Mouse (Mus musculus): ENCODE measurements at regions not wholly inside any gene's neighbourhood (a gene's known extent, or its start where the extent isn't known, plus 50 kb on each side); places are given as distances from the start of the nearest gene placed in this dataset.
A peak's percentile ranks its signal among the peaks of the same experiment; 100 is the strongest.

- H3K9me3 ChIP-seq (replicated peaks; ENCODE audit: control insufficient read depth, low read length) = no peaks in the 10 kb centered on the region
- 13% methylated on average over 10 of the region's 10 CpGs for WGBS
- no peak overlapping the region for H3K4me3 ChIP-seq (ENCODE audit: low read depth, low read length)
- ATAC-seq (peak; percentile 97), DNase-seq (ENCODE audit: low spot score) (peak; percentile 94)
- peaks cover 8% of the 10 kb centered on the region; the same call in 1 of the 2 replicates for H3K4me1 ChIP-seq (ENCODE audit: control insufficient read depth, insufficient read depth, low read length)
- H3K27me3 ChIP-seq (replicated peaks; ENCODE audit: control insufficient read depth, insufficient read depth, low read length) = no peaks in the 10 kb centered on the region
- peak overlapping the region; percentile 23; the same call in 1 of the 2 replicates for H3K4me2 ChIP-seq (ENCODE audit: low read length)
- H3K9ac ChIP-seq (ENCODE audit: low read length) = no peak overlapping the region
- H3K36me3 ChIP-seq (ENCODE audit: control insufficient read depth, insufficient read depth, low read length) = no peaks in the 10 kb centered on the region
- H3K27ac ChIP-seq (ENCODE audit: low read depth, low read length) = peak overlapping the region; percentile 72
Measured at GRCm38 (mm10) chr2:56257044-56257954, 821.5 kb downstream of the Kcnj3 start.

GRCm38 (mm10) chr2:56304920-56305319, 818.9 kb downstream of the Nr4a2 start:
- no peak for ATAC-seq
- Histone ChIP-seq H3K4me3 (ENCODE audit: low read depth, low read length) (no peak overlapping the region), H3K27ac (ENCODE audit: low read depth, low read length) (no peak overlapping the region), H3K27me3 (replicated peaks; ENCODE audit: control insufficient read depth, insufficient read depth, low read length) (no peaks in the 10 kb centered on the region), H3K9me3 (replicated peaks; ENCODE audit: control insufficient read depth, low read length) (no peaks in the 10 kb centered on the region), H3K36me3 (ENCODE audit: control insufficient read depth, insufficient read depth, low read length) (no peaks in the 10 kb centered on the region), H3K9ac (ENCODE audit: low read length) (no peak overlapping the region), H3K4me1 (ENCODE audit: control insufficient read depth, insufficient read depth, low read length) (no peaks in the 10 kb centered on the region), H3K4me2 (ENCODE audit: low read length) (no peak overlapping the region)
- WGBS = 93% methylated on average over 2 of the region's 2 CpGs
- DNase-seq (ENCODE audit: low spot score) = no peak

GRCm38 (mm10) chr2:56321692-56322091, 802.1 kb downstream of the Nr4a2 start:
- Histone ChIP-seq H3K4me3 (ENCODE audit: low read depth, low read length) (no peak overlapping the region), H3K9ac (ENCODE audit: low read length) (no peak overlapping the region), H3K4me1 (ENCODE audit: control insufficient read depth, insufficient read depth, low read length) (0 out of 2 replicates have a peak, but pooled peaks cover 3% of the 10 kb centered on the region), H3K4me2 (ENCODE audit: low read length) (peak overlapping the region; percentile 4; the same call in 1 of the 2 replicates), H3K27me3 (replicated peaks; ENCODE audit: control insufficient read depth, insufficient read depth, low read length) (no peaks in the 10 kb centered on the region), H3K9me3 (replicated peaks; ENCODE audit: control insufficient read depth, low read length) (no peaks in the 10 kb centered on the region), H3K27ac (ENCODE audit: low read depth, low read length) (no peak overlapping the region), H3K36me3 (ENCODE audit: control insufficient read depth, insufficient read depth, low read length) (no peaks in the 10 kb centered on the region)
- WGBS = 15% methylated on average over 7 of the region's 7 CpGs
- ATAC-seq (peak; percentile 77), DNase-seq (ENCODE audit: low spot score) (peak; percentile 71)

- Histone ChIP-seq H3K4me3 (ENCODE audit: low read depth, low read length) (no peak overlapping the region), H3K36me3 (ENCODE audit: control insufficient read depth, insufficient read depth, low read length) (no peaks in the 10 kb centered on the region), H3K27me3 (replicated peaks; ENCODE audit: control insufficient read depth, insufficient read depth, low read length) (no peaks in the 10 kb centered on the region), H3K9ac (ENCODE audit: low read length) (no peak overlapping the region), H3K4me2 (ENCODE audit: low read length) (no peak overlapping the region), H3K9me3 (replicated peaks; ENCODE audit: control insufficient read depth, low read length) (no peaks in the 10 kb centered on the region), H3K27ac (ENCODE audit: low read depth, low read length) (no peak overlapping the region), H3K4me1 (ENCODE audit: control insufficient read depth, insufficient read depth, low read length) (0 out of 2 replicates have a peak, but pooled peaks cover 3% of the 10 kb centered on the region)
- 50% methylated on average over 5 of the region's 5 CpGs for WGBS
- DNase-seq (ENCODE audit: low spot score) (no peak), ATAC-seq (no peak)
Measured at GRCm38 (mm10) chr2:56322508-56322907, 801.3 kb downstream of the Nr4a2 start.

GRCm38 (mm10) chr2:56335974-56336373, 787.8 kb downstream of the Nr4a2 start:
- no peak overlapping the region for H3K4me2 ChIP-seq (ENCODE audit: low read length)
- H3K36me3 ChIP-seq (ENCODE audit: control insufficient read depth, insufficient read depth, low read length) = no peaks in the 10 kb centered on the region
- no peak overlapping the region for H3K27ac ChIP-seq (ENCODE audit: low read depth, low read length)
- ATAC-seq = peak; percentile 34
- no peak overlapping the region for H3K4me3 ChIP-seq (ENCODE audit: low read depth, low read length)
- no peak overlapping the region for H3K9ac ChIP-seq (ENCODE audit: low read length)
- WGBS = 51% methylated on average over 7 of the region's 7 CpGs
- H3K4me1 ChIP-seq (ENCODE audit: control insufficient read depth, insufficient read depth, low read length) = peaks cover 4% of the 10 kb centered on the region; the same call in 1 of the 2 replicates
- H3K9me3 ChIP-seq (replicated peaks; ENCODE audit: control insufficient read depth, low read length) = no peaks in the 10 kb centered on the region
- no peak for DNase-seq (ENCODE audit: low spot score)
- no peaks in the 10 kb centered on the region for H3K27me3 ChIP-seq (replicated peaks; ENCODE audit: control insufficient read depth, insufficient read depth, low read length)

GRCm38 (mm10) chr2:56364065-56364464, 759.7 kb downstream of the Nr4a2 start:
- ATAC-seq = peak; percentile 40; the same call in 1 of the 2 replicates
- no peak overlapping the region for H3K4me2 ChIP-seq (ENCODE audit: low read length)
- no peak overlapping the region for H3K27ac ChIP-seq (ENCODE audit: low read depth, low read length)
- H3K9me3 ChIP-seq (replicated peaks; ENCODE audit: control insufficient read depth, low read length) = no peaks in the 10 kb centered on the region
- no peaks in the 10 kb centered on the region for H3K27me3 ChIP-seq (replicated peaks; ENCODE audit: control insufficient read depth, insufficient read depth, low read length)
- H3K4me1 ChIP-seq (ENCODE audit: control insufficient read depth, insufficient read depth, low read length) = no peaks in the 10 kb centered on the region
- H3K4me3 ChIP-seq (ENCODE audit: low read depth, low read length) = no peak overlapping the region
- H3K36me3 ChIP-seq (ENCODE audit: control insufficient read depth, insufficient read depth, low read length) = no peaks in the 10 kb centered on the region
- no peak overlapping the region for H3K9ac ChIP-seq (ENCODE audit: low read length)
- 41% methylated on average over 3 of the region's 3 CpGs for WGBS
- DNase-seq (ENCODE audit: low spot score) = peak; percentile 63

Data from forebrain, embryonic 14.5 days (tissue).